Mouse (Mus musculus) myocyte (in vitro differentiated cells): ENCODE results near the gene Clec2e. TPM values are rescaled to one million over a fixed set of nuclear protein-coding genes. Genes with fewer than 3 reads are reported as not detected.

ENCODE experiments used
- H3K27me3 ChIP-seq: one replicate; pipeline ENCODE4 v1.6.1; 2011; ENCODE audit not compliant: control insufficient read depth, insufficient read depth, insufficient read length
- H3K36me3 ChIP-seq: one replicate; pipeline ENCODE4 v1.6.1; 2011; ENCODE audit not compliant: control insufficient read depth, insufficient read depth
- H3K4me2 ChIP-seq: one replicate; pipeline ENCODE4 v1.6.1; 2011; ENCODE audit warnings: low read depth, control low read depth
- H3K4me3 ChIP-seq: one replicate; pipeline ENCODE4 v1.5.1; 2011; ENCODE audit warnings: mild to moderate bottlenecking, control low read depth, moderate library complexity
- H3K79me2 ChIP-seq: one replicate; pipeline ENCODE4 v1.6.1; 2011; ENCODE audit not compliant: control insufficient read depth, insufficient read depth
- H3ac ChIP-seq: one replicate; pipeline ENCODE4 v1.6.1; 2011; ENCODE audit not compliant: control insufficient read depth, insufficient read length
- CEBPB ChIP-seq: IDR thresholded peaks from 2 replicates; pipeline ENCODE4 v1.6.1; 2011; ENCODE audit warnings: mild to moderate bottlenecking, moderate library complexity; ENCODE audit not compliant: poor library complexity, insufficient read depth, severe bottlenecking
- MAX ChIP-seq: IDR thresholded peaks from one replicate; pipeline ENCODE4 v1.6.1; 2011; ENCODE audit warnings: low read depth, mild to moderate bottlenecking, control low read depth
- POLR2AphosphoS2 ChIP-seq: IDR thresholded peaks from one replicate; pipeline ENCODE4 v1.6.1; 2011; ENCODE audit warnings: low read depth, control low read depth; ENCODE audit not compliant: insufficient read length
- REST ChIP-seq: IDR thresholded peaks from one replicate; pipeline ENCODE4 v1.6.1; 2011; ENCODE audit warnings: mild to moderate bottlenecking, control low read depth, moderate library complexity; ENCODE audit not compliant: insufficient read depth, insufficient read length
- TCF12 ChIP-seq: IDR thresholded peaks from one replicate; pipeline ENCODE4 v1.6.1; 2011; ENCODE audit warnings: mild to moderate bottlenecking, control low read depth; ENCODE audit not compliant: poor library complexity, insufficient read depth, severe bottlenecking
- USF1 ChIP-seq: IDR thresholded peaks from one replicate; pipeline ENCODE4 v1.6.1; 2011; ENCODE audit warnings: low read depth, mild to moderate bottlenecking, control low read depth, moderate library complexity
- polyA plus RNA-seq: library from polyadenylated mRNA; unstranded; fragments of >200 nt; fragmentation: generic; extraction: Trizol; gene quantifications from one replicate; pipeline ENCODE4 v1.2.1, GENCODE M21; 2012; ENCODE audit warnings: missing spikeins

Gene Clec2e
- polyA plus RNA-seq, 1 experiment, result not detected

- Histone ChIP-seq H3K4me3 (no peak overlapping the region), H3ac (no peak overlapping the region), H3K27me3 (no peaks in the 10 kb centered on the region), H3K36me3 (no peaks in the 10 kb centered on the region), H3K79me2 (no peaks in the 10 kb centered on the region), H3K4me2 (no peak overlapping the region)
- TF ChIP-seq TCF12 (no peak), POLR2AphosphoS2 (no peak), MAX (no peak), CEBPB (no peak), REST (no peak), USF1 (no peak)
These were observed 58.2 kb downstream of the Clec2e start for GRCm38 (mm10) chr6:129042470-129042869.

Other genes with a start within 250 kb of the Clec2e start
- not detected for gene Clec2i, start 213.3 kb downstream of the Clec2e start, polyA plus RNA-seq
- gene BC035044, start 209.8 kb downstream of the Clec2e start, polyA plus RNA-seq, result not detected
- gene Clec2g, start 166.5 kb downstream of the Clec2e start, polyA plus RNA-seq, result not detected
- not detected for gene Klrb1f, start 55.0 kb downstream of the Clec2e start, polyA plus RNA-seq
- 19.7 TPM for gene Clec2d, start 79.7 kb upstream of the Clec2e start, polyA plus RNA-seq
- 0.23 TPM for gene Cd69, start 174.5 kb upstream of the Clec2e start, polyA plus RNA-seq
- not detected for gene 4922502D21Rik, start 230.9 kb upstream of the Clec2e start, polyA plus RNA-seq
- gene Clec12a, start 241.8 kb upstream of the Clec2e start, polyA plus RNA-seq, result not detected